Mouse (Mus musculus): Measurements from ENCODE around the gene Gm49322. TPM values are rescaled to one million over a fixed set of nuclear protein-coding genes. Genes with fewer than 3 reads are reported as not detected.
"Not testable (repeated sequence)": the region's sequence is repeated elsewhere in the genome, so short reads cannot be mapped to it uniquely, and the experiment has no call there.

The Gm49322 gene
- total RNA-seq (2021), result under 1 TPM; 0.41 to 0.58 TPM

- DNase-seq, result not testable (repeated sequence)
These were observed at the start of gene Gm49322 for GRCm38 (mm10) chr10:80605721-80606120. TSS of gene Gm49322 (plus strand) at chr10:80606021.

GRCm38 (mm10) chr10:80557346-80557965, 48.4 kb upstream of the Gm49322 start:
- intact Hi-C loops (cut with DNase I), result loop anchor here (2.0 kb wide), 1 partner anchor 49 kb away; no protein-coding TSS in a partner anchor
- DNase-seq, result peak; percentile 78 to 83

More at GRCm38 (mm10) chr10:80605721-80606120, at the start of gene Gm49322:
- intact Hi-C loops (cut with DNase I), result not testable (repeated sequence)

GRCm38 (mm10) chr10:80559431-80559830, 46.4 kb upstream of the Gm49322 start:
- no peak for DNase-seq
- intact Hi-C loops (cut with DNase I), result no loop called here

DNA sequence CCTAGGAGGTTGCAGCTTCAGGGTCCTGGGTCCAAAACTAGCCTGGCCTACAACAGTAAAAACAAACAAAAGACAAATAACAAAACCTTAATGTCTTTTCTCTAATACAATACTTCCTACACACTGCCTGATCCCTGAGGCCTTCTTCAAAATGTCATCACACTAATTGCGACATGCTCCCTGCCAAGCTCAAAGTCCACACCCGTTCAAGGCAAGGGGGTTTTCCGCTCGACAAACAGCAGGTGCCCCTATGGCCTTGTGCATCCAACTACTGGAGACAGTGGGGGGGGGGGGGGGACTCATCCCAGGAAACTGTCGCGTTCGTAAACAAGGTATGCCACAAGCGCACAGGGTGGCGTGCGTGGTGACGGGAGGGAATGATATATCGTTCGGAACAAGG, 45.2 kb upstream of the Gm49322 start:
- DNase-seq, result no peak
- intact Hi-C loops (cut with DNase I), result no loop called here

DNA sequence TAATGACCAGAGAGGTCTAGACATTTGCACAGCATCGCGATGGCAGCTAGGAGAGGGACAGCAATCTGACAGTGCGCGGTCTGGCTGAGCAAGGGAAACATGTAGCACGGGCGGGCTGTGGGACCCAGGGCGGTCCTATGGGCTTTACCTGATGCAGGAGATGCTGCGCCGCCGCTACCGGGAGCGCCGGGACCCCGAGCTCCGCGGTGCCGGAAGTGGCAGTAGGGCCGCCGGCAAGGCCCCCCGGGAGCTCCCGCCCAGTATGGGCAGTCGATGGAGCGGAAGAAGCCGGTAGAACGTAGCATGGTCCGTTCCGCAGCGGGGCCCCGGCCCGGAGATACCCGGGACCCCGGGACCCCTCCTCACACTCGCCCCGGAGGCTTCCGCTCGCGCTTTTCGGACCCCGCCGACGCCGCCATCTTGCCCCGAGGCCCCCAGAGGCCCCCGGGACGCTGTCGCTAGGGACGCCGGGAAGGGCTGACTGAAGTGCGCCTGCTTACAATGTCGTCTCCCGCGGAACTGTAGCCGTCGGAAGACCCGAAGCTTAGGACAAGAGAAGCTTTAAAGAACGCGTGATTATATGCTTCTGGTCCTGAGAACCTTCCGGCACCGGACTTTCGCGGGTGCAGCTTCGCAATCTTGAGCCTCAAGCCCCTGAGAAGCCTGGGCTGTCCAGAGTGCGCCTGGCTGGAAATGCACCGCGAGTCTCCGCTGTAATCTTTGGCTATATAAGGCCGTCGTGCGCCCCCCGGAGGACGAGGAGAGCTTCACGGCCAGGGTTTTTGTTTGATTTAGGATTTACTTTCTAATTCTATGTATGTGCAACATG, 44.5 kb upstream of the Gm49322 start, which contains the start of gene Rexo1:
Rexo1 (minus strand) TSS at position 445 of the 829 bp plus-strand sequence.
- peak; percentile 93 to 96 for DNase-seq
- intact Hi-C loops (cut with DNase I), result no loop called here

- peak; percentile 87 to 93 for DNase-seq
- intact Hi-C loops (cut with DNase I), result loop anchor here (1.0 kb wide), 1 partner anchor 122 kb away; no protein-coding TSS in a partner anchor
These were observed 39.3 kb upstream of the Gm49322 start for GRCm38 (mm10) chr10:80566375-80567092.

DNA sequence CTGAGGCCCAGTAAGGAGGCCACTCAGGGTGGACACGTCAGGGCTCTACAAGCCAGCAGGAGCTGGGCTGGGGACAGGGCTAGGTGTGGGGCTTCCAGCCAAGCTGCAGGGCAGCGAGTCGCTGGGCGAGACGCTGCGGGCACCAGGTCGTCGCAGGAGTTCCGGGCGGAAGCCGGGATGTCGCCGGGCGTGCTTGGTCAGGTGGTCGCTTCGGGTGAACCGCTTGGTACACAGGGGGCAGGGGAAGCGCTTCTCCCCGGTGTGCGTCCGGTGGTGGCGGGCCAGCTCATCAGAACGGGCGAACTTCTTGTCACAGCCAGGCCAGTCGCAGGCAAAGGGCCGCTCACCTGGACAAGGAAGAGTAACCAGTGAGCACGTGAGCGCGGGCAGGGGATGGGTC, 36.9 kb upstream of the Gm49322 start:
- DNase-seq, result no peak

DNA sequence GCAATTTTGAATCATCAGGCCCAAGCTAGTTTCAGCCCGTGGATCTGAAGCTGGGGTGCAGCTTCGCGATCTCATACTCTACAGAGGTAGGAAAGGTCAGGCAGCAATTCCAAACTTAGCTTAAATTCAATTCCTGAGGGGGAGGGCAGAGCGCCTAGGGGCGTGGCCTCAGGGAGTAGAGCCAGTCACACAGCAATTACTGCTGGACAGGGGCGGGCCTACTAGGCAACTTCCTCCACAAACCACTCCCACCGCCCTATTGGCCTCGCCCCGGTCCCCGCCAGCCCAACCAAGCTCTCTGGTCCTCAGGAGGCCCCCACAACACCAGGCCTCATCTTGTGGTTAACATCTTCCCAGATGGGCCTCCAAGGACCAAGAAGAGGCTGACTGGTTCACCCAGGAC, 36.2 kb upstream of the Gm49322 start:
- DNase-seq, result peak; percentile 50 to 58
- intact Hi-C loops (cut with DNase I), result no loop called here

More for the DNA sequence above, 36.9 kb upstream of the Gm49322 start:
- intact Hi-C loops (cut with DNase I), result no loop called here

DNA sequence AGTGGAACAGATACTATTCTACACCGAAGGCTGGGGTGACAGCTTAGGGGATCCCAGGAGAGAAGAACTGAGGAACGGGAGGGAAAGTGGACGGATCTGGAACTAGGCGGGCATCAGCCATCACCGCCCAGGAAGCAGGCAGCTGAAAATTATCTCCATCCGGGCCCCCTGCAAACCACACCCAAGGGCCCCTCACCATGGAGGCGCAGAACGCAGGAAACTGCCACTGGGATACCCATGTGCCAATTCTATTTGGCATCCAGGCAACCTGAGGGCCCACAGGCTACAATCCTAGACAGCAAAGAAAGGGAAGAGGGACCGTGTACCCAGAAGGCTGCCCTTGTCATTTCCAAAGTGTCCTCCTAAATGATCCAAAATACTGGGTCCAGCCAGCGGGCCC, 35.4 kb upstream of the Gm49322 start:
- no peak for DNase-seq
- intact Hi-C loops (cut with DNase I), result no loop called here

GRCm38 (mm10) chr10:80570871-80571836, 34.7 kb upstream of the Gm49322 start:
- DNase-seq, result no peak
- intact Hi-C loops (cut with DNase I), result no loop called here

DNA sequence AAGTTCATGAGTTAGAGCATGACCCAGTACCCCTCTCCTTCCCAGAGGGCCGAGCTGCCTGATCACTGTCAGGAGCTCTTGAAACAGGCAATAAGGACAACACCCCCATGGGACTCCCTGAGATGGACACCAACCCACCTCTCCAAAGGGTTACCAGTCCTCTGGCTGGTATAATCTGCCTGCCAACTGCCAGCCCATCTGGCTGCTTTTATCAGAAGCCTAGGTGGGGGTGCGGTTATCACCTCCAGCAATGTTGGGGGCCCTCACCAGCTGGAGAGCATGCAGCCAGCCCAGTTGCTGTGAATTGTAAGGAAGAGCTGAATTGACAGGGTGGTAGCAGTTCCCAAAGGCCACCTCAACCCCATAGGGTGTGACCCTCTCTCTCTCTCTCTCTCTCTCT, 33.3 kb upstream of the Gm49322 start:
- DNase-seq, result no peak
- intact Hi-C loops (cut with DNase I), result no loop called here

GRCm38 (mm10) chr10:80573944-80574343, 31.9 kb upstream of the Gm49322 start:
- intact Hi-C loops (cut with DNase I), result no loop called here
- DNase-seq, result no peak

- intact Hi-C loops (cut with DNase I), result no loop called here
- no peak for DNase-seq
These were observed 30.9 kb upstream of the Gm49322 start for GRCm38 (mm10) chr10:80574896-80575295.

DNA sequence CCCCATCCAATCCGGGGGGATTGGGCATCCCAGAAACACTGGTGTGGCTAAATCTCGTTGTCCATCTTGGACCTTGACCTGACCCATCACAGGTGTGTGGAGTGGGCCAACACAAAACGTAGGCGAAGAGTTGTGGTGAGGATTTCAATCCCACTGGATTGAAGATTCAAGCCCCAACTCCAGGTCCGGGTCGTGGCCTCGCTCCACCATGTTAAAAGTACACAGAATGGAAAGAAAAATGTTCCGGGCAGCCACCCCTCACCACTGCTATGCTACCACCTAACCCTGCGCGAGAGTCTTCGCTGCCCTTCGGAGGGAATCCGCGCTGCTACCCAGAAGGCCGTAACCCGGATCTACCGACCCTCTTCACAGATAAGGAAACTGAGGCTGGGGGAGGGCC, 29.9 kb upstream of the Gm49322 start:
- intact Hi-C loops (cut with DNase I), result no loop called here
- no peak for DNase-seq

DNA sequence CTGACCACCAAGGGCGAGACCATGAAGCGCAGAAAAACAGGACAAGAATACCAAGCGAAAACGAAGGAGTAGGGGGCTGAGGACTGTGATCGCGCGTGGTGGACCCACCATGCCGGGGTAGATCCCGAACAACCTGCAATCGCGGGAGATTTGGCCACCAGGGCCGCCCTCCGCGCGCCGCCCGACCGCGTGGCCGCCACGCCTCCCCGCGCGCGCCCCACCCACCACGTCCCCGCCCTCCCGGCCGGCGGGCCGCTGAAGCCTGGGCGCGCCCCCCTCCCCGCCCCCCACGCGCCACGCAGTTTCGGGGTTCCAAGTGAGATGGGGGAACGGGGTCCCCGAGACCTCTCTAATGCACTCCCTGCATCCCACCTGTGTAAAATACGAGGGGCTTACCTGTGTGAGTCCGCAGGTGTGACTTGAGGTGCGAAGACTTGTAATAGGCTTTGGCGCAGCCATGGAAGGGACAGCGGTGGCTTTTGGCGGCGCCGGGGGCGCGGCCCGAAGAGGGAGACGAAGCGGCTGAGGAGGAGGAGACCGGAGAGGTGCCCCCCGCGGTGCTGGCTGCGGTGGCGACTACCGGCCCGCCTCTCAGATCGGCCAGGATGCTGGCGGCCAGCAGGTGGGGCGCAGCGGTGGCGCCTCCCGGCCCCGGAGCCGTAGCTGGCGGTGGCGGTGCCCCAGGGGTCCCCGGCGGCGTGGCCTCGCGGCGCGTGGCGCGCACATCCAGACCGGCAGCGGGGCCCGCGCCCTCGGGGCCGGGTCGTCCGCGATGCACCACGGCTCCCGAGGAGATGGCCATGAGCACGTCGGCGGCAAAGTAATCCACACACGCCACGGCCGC, 29.2 kb upstream of the Gm49322 start:
- peak; percentile 59 for DNase-seq

GRCm38 (mm10) chr10:80577195-80578130, 28.4 kb upstream of the Gm49322 start, which contains the start of gene Klf16:
TSS of gene Klf16 (minus strand) at chr10:80577321.
- intact Hi-C loops (cut with DNase I), result loop anchor here (1.0 to 2.0 kb wide), 3 partner anchors 25 to 81 kb away; partner anchors contain the start of genes Adat3, Csnk1g2 and Scamp4

More for the DNA sequence above, 29.2 kb upstream of the Gm49322 start:
- intact Hi-C loops (cut with DNase I), result no loop called here

DNA sequence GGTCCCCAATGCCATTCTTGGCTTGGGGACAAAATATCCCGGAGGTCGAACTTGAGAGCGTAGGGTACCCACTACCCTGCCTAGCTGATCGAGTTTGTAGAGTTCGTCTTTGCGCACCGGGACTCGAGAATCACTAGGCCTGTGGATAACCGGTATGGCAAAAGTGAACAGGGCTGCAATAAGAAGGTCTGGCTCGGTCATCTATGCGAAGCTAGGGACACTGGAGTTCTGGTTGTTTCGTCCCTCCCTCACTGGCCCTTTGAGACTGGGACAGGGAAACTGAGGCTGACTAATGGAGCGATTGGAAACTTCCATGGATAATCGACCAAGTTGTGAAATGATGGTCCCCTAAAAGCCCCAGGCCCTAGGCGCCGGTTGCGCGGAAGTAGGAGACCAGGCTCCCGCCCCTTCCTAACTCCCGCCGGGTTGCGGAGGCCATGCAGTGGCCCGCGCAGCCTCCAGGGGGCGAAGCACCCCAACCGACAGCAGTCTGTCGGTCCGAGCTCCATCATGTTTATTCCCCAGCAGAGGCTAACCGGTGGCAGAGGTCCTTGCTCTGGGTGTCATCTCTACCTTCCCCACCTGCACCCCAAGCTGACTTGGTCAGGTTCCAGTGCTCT, 27.6 kb upstream of the Gm49322 start:
- peak; percentile 84 to 85 for DNase-seq
- intact Hi-C loops (cut with DNase I), result loop anchor here (1.0 to 2.0 kb wide), 3 partner anchors 25 to 80 kb away; partner anchors contain the start of genes Adat3, Csnk1g2 and Scamp4

More at GRCm38 (mm10) chr10:80577195-80578130, 28.4 kb upstream of the Gm49322 start, which contains the start of gene Klf16:
- peak; percentile 98 to 100 for DNase-seq

All from heart, postnatal 36 days (tissue).